Mouse (Mus musculus) C3H10T1/2 (cell line): ENCODE measurements around the gene Ndufa10. TPM values are rescaled to one million over a fixed set of nuclear protein-coding genes. Genes with fewer than 3 reads are reported as not detected.

Source experiments
- polyA plus RNA-seq, 2 experiments: library from polyadenylated mRNA; unstranded; fragments of >200 nt; fragmentation: generic; extraction: Trizol; gene quantifications; one replicate each; pipeline ENCODE4 v1.2.1; 2012; ENCODE audit warnings: missing spikeins in 2 of 2

Ndufa10 gene
- 100 to 1,000 TPM in 1 of 2 experiments, 10 to 100 TPM in 1; 95.5 to 172 TPM for polyA plus RNA-seq

DNA sequence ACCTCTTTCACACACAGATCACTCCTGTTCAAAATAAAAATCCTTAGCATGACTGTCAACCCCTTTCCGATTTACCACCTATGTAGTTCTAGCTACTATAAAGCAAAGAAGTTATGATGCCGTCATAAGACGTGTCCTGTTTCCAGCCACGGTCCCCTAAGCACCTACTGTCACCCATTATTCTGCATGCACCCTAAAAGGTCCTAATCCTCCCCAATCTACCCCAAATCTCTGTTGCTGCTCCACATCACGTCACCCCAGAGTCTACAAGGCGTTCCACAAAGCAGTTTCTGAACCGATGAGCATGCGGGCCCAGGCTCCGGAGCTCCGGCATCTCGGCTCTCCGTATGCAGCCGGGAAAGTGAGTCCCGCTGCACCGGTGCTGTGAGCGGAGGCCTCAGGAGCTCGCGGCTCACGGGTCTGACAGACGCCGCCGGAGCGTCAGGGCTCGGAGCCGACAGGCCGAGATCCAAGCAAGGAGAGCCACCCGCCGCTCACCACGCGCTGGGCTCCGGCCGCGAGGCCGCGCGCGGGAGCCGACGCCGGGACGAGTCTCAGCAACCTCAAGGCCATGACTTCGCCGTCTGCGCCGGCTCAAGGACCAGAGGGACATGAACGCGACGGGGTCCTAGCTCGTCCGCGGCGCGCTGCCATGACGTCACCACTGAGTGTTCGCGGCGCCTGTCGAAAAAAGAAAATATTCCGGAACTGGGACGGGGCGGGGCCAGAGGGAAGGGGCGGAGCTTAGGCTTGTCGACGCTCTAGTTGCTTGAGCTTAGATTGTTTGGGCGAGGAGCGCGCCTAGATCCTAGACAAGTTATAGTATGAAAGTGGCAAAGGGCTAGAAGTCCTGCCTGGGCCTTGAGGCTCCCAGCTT is at the start of gene Ndufa10:
TSS of gene Ndufa10 (minus strand) at position 696 of the 877 bp plus-strand sequence.

DNA sequence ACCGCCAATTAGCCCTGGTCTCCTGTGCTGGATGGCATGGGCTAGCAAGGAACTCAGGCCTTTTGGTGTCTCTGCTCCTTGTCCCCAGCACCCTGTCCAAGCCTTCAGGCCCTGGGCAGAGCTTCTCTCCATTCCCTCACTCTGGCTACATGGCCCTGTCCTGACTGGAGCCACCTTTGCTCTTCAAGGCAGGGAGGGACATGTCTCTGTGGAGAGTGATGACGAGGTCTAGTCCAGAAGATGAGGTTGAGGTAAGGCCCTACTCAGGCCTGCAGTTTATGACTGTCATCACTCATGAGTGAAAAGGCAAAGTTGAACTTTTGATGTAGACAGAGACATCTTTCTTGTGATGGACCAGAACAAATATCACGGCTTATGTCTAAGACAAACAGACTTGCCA is 44.9 kb upstream of the Ndufa10 start, which contains the start of gene Olfr1414:
TSS of gene Olfr1414 (minus strand) at position 101 of the 400 bp plus-strand sequence.

DNA sequence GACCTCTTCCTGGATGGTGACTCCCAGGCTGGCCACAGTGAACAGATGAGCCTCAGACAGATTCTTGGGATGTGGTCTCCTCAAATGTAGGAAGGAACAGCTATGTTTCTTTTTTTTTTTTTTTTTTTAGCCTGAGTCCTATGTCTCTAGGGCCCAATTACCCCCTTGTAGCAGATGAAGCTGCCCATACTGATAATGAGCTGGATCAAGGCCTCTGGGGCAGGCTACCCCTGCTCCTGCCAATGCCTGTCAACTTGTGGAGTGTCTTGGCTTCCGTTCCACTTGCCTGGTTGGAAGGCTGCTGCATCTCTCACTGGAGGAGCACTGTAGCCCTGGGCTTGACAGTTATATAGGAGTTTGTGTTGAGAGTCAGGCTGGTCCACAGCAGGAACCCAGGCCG is 22.3 kb upstream of the Ndufa10 start, which contains the start of gene Olfr1415:
TSS of gene Olfr1415 (minus strand) at position 101 of the 400 bp plus-strand sequence.

GRCm38 (mm10) chr1:92485013-92485412 is 11.4 kb upstream of the Ndufa10 start, which contains the start of gene Olfr1416:
Olfr1416 (minus strand) TSS chr1:92485113.

Other genes starting within 250 kb of the Ndufa10 start
- not detected for gene Olfr1416, start 11.3 kb upstream of the Ndufa10 start, polyA plus RNA-seq
- not detected for gene Olfr1415, start 22.2 kb upstream of the Ndufa10 start, polyA plus RNA-seq
- gene Olfr1414, start 44.8 kb upstream of the Ndufa10 start, polyA plus RNA-seq = not detected
- gene Olfr1413, start 97.5 kb upstream of the Ndufa10 start, polyA plus RNA-seq = not detected
- not detected for gene Olfr1412, start 111.9 kb upstream of the Ndufa10 start, polyA plus RNA-seq
- gene Olfr1411, start 120.6 kb upstream of the Ndufa10 start, polyA plus RNA-seq = not detected
- gene Olfr1410, start 131.9 kb upstream of the Ndufa10 start, polyA plus RNA-seq = not detected
- gene Olfr12, start 143.9 kb upstream of the Ndufa10 start, polyA plus RNA-seq = not detected
- 100 to 1,000 TPM; 466 to 637 TPM for gene Cops9, start 168.1 kb upstream of the Ndufa10 start, polyA plus RNA-seq
- under 1 TPM; 0.08 to 0.96 TPM for gene Otos, start 175.0 kb upstream of the Ndufa10 start, polyA plus RNA-seq